Mouse (Mus musculus) CH12.LX (cell line): ENCODE results near the gene Gm16181. TPM values are rescaled to one million over a fixed set of nuclear protein-coding genes. Genes with fewer than 3 reads are reported as not detected.

Experiments used
- DNase-seq: peaks from one replicate; pipeline ENCODE4 v3.0.0-alpha.2; 2013; ENCODE audit errors: extremely low read depth
- H3K27ac ChIP-seq: 2 replicates; pipeline ENCODE4 v1.5.1; 2012; ENCODE audit warnings: low read depth, mild to moderate bottlenecking, control low read depth, moderate library complexity; ENCODE audit not compliant: insufficient read depth
- H3K27me3 ChIP-seq: replicated peaks from 2 replicates; pipeline ENCODE3; 2012; ENCODE audit warnings: inconsistent platforms
- H3K36me3 ChIP-seq, 2 experiments: replicated peaks in 1 of 2; 2 replicates each; pipeline versions ENCODE3 to v1.6.1; 2012; ENCODE audit warnings: inconsistent platforms in 1 of 2, low read length in 1 of 2, mild to moderate bottlenecking in 1 of 2, mixed read lengths in 1 of 2, moderate library complexity in 1 of 2; ENCODE audit not compliant: control insufficient read depth in 1 of 2, insufficient read depth in 1 of 2
- H3K4me1 ChIP-seq, 2 experiments: 2 replicates each; pipeline ENCODE4 v1.6.1; 2012; ENCODE audit warnings: inconsistent platforms in 1 of 2, moderate library complexity in 1 of 2; ENCODE audit not compliant: insufficient read depth in 2 of 2, control insufficient read depth in 1 of 2
- H3K4me2 ChIP-seq: 2 replicates; pipeline ENCODE4 v1.6.1; 2012; ENCODE audit warnings: low read depth, mild to moderate bottlenecking, control low read depth; ENCODE audit not compliant: poor library complexity, insufficient read depth, severe bottlenecking
- H3K4me3 ChIP-seq, 3 experiments: fragments of 150-350 bp in 1 of 3; sonication (generic) in 1 of 3; replicated peaks in 1 of 3; 2 replicates each; pipeline versions ENCODE3 to v1.5.1; 2011 to 2012; ENCODE audit warnings: low read depth in 2 of 3, low read length in 2 of 3, mild to moderate bottlenecking in 2 of 3, moderate library complexity in 2 of 3, control low read depth in 1 of 3, improper control_type of control experiment in 1 of 3, inconsistent platforms in 1 of 3, mixed read lengths in 1 of 3; ENCODE audit not compliant: poor library complexity in 1 of 3
- H3K79me2 ChIP-seq: replicated peaks from 2 replicates; pipeline ENCODE4 v1.6.1; 2012; ENCODE audit warnings: mild to moderate bottlenecking, moderate library complexity; ENCODE audit not compliant: control insufficient read depth, poor library complexity, insufficient read depth, severe bottlenecking; ENCODE audit errors: extremely low read depth
- H3K9ac ChIP-seq: 2 replicates; pipeline ENCODE4 v1.6.1; 2012; ENCODE audit warnings: low read depth, mild to moderate bottlenecking, control low read depth, moderate library complexity; ENCODE audit not compliant: insufficient read depth
- H3K9me3 ChIP-seq: replicated peaks from 2 replicates; pipeline ENCODE3; 2012; ENCODE audit warnings: low read length, inconsistent platforms, mixed read lengths
- BHLHE40 ChIP-seq: IDR thresholded peaks from 2 replicates; pipeline ENCODE4 v1.6.1; 2011; ENCODE audit warnings: mild to moderate bottlenecking, low read depth, low read length, improper control_type of control experiment
- CHD1 ChIP-seq: IDR thresholded peaks from 2 replicates; pipeline ENCODE4 v1.6.1; 2012; ENCODE audit warnings: low read depth, low read length, improper control_type of control experiment, inconsistent platforms
- CHD2 ChIP-seq: IDR thresholded peaks from 2 replicates; pipeline ENCODE4 v1.6.1; 2011; ENCODE audit warnings: low read length, improper control_type of control experiment
- ELF1 ChIP-seq: IDR thresholded peaks from 2 replicates; pipeline ENCODE4 v1.6.1; 2014; ENCODE audit warnings: low read depth, mild to moderate bottlenecking, inconsistent platforms, low read length, improper control_type of control experiment
- EP300 ChIP-seq: IDR thresholded peaks from 2 replicates; pipeline ENCODE4 v1.6.1; 2011; ENCODE audit warnings: low read length, improper control_type of control experiment
- ETS1 ChIP-seq: conservative IDR thresholded peaks from 2 replicates; pipeline ENCODE4 v1.6.1; 2012; ENCODE audit warnings: low read depth, mild to moderate bottlenecking, inconsistent platforms, low read length, improper control_type of control experiment, moderate library complexity
- IRF4 ChIP-seq: IDR thresholded peaks from 2 replicates; pipeline ENCODE4 v1.6.1; 2014; ENCODE audit warnings: low read depth, mild to moderate bottlenecking, inconsistent platforms, low read length, improper control_type of control experiment
- JUN ChIP-seq: IDR thresholded peaks from 2 replicates; pipeline ENCODE4 v1.6.1; 2011; ENCODE audit warnings: low read depth, mild to moderate bottlenecking, low read length, improper control_type of control experiment, moderate library complexity; ENCODE audit not compliant: insufficient read depth
- KAT2A ChIP-seq: IDR thresholded peaks from 2 replicates; pipeline ENCODE4 v1.6.1; 2012; ENCODE audit warnings: low read length, improper control_type of control experiment, inconsistent platforms; ENCODE audit not compliant: insufficient replicate concordance
- MEF2A ChIP-seq: IDR thresholded peaks from 2 replicates; pipeline ENCODE4 v1.6.1; 2014; ENCODE audit warnings: low read depth, mild to moderate bottlenecking, inconsistent platforms, low read length, improper control_type of control experiment, borderline replicate concordance
- MXI1 ChIP-seq: IDR thresholded peaks from 2 replicates; pipeline ENCODE4 v1.6.1; 2011; ENCODE audit warnings: mild to moderate bottlenecking, low read depth, low read length, improper control_type of control experiment
- MYC ChIP-seq: IDR thresholded peaks from 2 replicates; pipeline ENCODE4 v1.6.1; 2011; ENCODE audit warnings: low read depth, mild to moderate bottlenecking, improper control_type of control experiment, low read length
- NELFE ChIP-seq: IDR thresholded peaks from 2 replicates; pipeline ENCODE4 v1.6.1; 2011; ENCODE audit warnings: low read depth, low read length, improper control_type of control experiment
- NRF1 ChIP-seq: IDR thresholded peaks from 2 replicates; pipeline ENCODE4 v1.6.1; 2014; ENCODE audit warnings: low read depth, mild to moderate bottlenecking, inconsistent platforms, low read length, improper control_type of control experiment, moderate library complexity
- POLR2A ChIP-seq: IDR thresholded peaks from 2 replicates; pipeline ENCODE4 v1.6.1; 2011; ENCODE audit warnings: low read depth, mild to moderate bottlenecking, improper control_type of control experiment, low read length
- POLR2AphosphoS2 ChIP-seq: IDR thresholded peaks from 2 replicates; pipeline ENCODE4 v1.6.1; 2011; ENCODE audit warnings: low read depth, low read length, improper control_type of control experiment
- ZC3H11A ChIP-seq: IDR thresholded peaks from 2 replicates; pipeline ENCODE4 v1.6.1; 2012; ENCODE audit warnings: low read depth, mild to moderate bottlenecking, inconsistent platforms, low read length, improper control_type of control experiment
- ZKSCAN1 ChIP-seq: IDR thresholded peaks from 2 replicates; pipeline ENCODE4 v1.6.1; 2012; ENCODE audit warnings: low read depth, inconsistent platforms, low read length, improper control_type of control experiment, borderline replicate concordance
- dilution Hi-C: fragments of 300-500 bp; cut with MboI; formaldehyde crosslinking; loops from 2 replicates; pipeline ENCODE4 v1.14.3; 2020; ENCODE audit warnings: low sequenced_read_pairs; ENCODE audit not compliant: extremely low pct_unique_long_range_greater_than_20kb, extremely low pct_ligation_motif_present
- in situ Hi-C: fragments of 300-500 bp; cut with MboI; formaldehyde crosslinking; loops from 3 replicates; pipeline ENCODE4 v1.14.3; 2019; ENCODE audit warnings: low sequenced_read_pairs, low pct_ligation_motif_present, low pct_unique_long_range_greater_than_20kb, mixed read lengths
- polyA plus RNA-seq: library from polyadenylated mRNA; unstranded; fragments of >175 nt; gene quantifications from 2 replicates; pipeline ENCODE4 v1.2.1, GENCODE M21; 2012; ENCODE audit warnings: low read depth; ENCODE audit not compliant: insufficient read length
- total RNA-seq, 2 experiments: library from RNA; depleted of rRNA; stranded (reverse); fragments of 300-350 nt in 1 of 2; fragments of >200 nt in 1 of 2; gene quantifications; 2 replicates each; pipeline ENCODE4 v1.2.3; 2012 to 2014

Gene Gm16181
- total and polyA plus RNA-seq, 3 experiments = not detected

GRCm38 (mm10) chr17:35198029-35198428 lies 22.6 kb upstream of the Gm16181 start:
- Histone ChIP-seq H3K36me3 (peaks cover 3 to 15% of the 10 kb centered on the region in 2 experiments), H3K4me1 (peaks cover 18 to 43% of the 10 kb centered on the region in 2 experiments), H3K27me3 (no peaks in the 10 kb centered on the region), H3K79me2 (peaks cover 28% of the 10 kb centered on the region), H3K4me2 (no peak overlapping the region), H3K9me3 (no peaks in the 10 kb centered on the region), H3K9ac (no peak overlapping the region), H3K27ac (peak overlapping the region; percentile 73), H3K4me3 (no peak overlapping the region)
- no peak for DNase-seq
- dilution Hi-C loops (no loop called here), in situ Hi-C loops (no loop called here)
- TF ChIP-seq MYC = no peak
- no peak for TF ChIP-seq POLR2AphosphoS2
- no peak for TF ChIP-seq CHD1
- TF ChIP-seq NRF1 = no peak
- no peak for TF ChIP-seq ETS1
- TF ChIP-seq MXI1 = no peak
- no peak for TF ChIP-seq JUN
- TF ChIP-seq EP300 = no peak
- no peak for TF ChIP-seq CHD2
- TF ChIP-seq ZC3H11A = no peak
- no peak for TF ChIP-seq BHLHE40
- no peak for TF ChIP-seq NELFE
- TF ChIP-seq ELF1 = no peak
- TF ChIP-seq KAT2A = no peak
- no peak for TF ChIP-seq IRF4
- no peak for TF ChIP-seq ZKSCAN1
- TF ChIP-seq, all 38 proteins: peak for 0

- Histone ChIP-seq H3K9me3 (no peaks in the 10 kb centered on the region), H3K9ac (no peak overlapping the region), H3K4me2 (peak overlapping the region; percentile 95), H3K79me2 (peaks cover 28% of the 10 kb centered on the region), H3K27me3 (no peaks in the 10 kb centered on the region), H3K27ac (peak overlapping the region; percentile 18; the same call in 1 of the 2 replicates), H3K36me3 (peaks cover 3 to 15% of the 10 kb centered on the region in 2 experiments), H3K4me3 (peak overlapping the region in 1 of 3 experiments; percentile 73), H3K4me1 (peaks cover 11 to 43% of the 10 kb centered on the region in 2 experiments)
- dilution Hi-C loops (no loop called here), in situ Hi-C loops (no loop called here)
- no peak for DNase-seq
- no peak; the same call in 1 of the 2 replicates for TF ChIP-seq POLR2AphosphoS2
- no peak for TF ChIP-seq BHLHE40
- TF ChIP-seq KAT2A = no peak
- TF ChIP-seq MEF2A = no peak
- peak; percentile 47; the same call in 1 of the 2 replicates for TF ChIP-seq POLR2A
Observed at GRCm38 (mm10) chr17:35198946-35199345, 21.7 kb upstream of the Gm16181 start.
